Mouse (Mus musculus): Measurements from ENCODE around the gene Klf5.

Klf5 gene

GRCm38 (mm10) chr14:99310358-99310757 lies 11.9 kb downstream of the Klf5 start:
- no peak for DNase-seq (ENCODE audit: low spot score)

- DNase-seq (ENCODE audit: low spot score) = no peak
These were observed 14.6 kb downstream of the Klf5 start for GRCm38 (mm10) chr14:99313062-99313461.

- DNase-seq (ENCODE audit: low spot score) = no peak
These were observed 17.8 kb downstream of the Klf5 start for GRCm38 (mm10) chr14:99316275-99316674.

GRCm38 (mm10) chr14:99320736-99321135 lies 22.2 kb downstream of the Klf5 start:
- no peak for DNase-seq (ENCODE audit: low spot score)

- DNase-seq (ENCODE audit: low spot score) = no peak
These were observed 24.9 kb downstream of the Klf5 start for GRCm38 (mm10) chr14:99323376-99323775.

GRCm38 (mm10) chr14:99324523-99324922 lies 26.0 kb downstream of the Klf5 start:
- no peak for DNase-seq (ENCODE audit: low spot score)

GRCm38 (mm10) chr14:99325597-99326472 lies 27.3 kb downstream of the Klf5 start:
- no peak for DNase-seq (ENCODE audit: low spot score)

- DNase-seq (ENCODE audit: low spot score) = no peak
These were observed 38.1 kb downstream of the Klf5 start for GRCm38 (mm10) chr14:99336598-99336997.

GRCm38 (mm10) chr14:99339021-99339420 lies 40.5 kb downstream of the Klf5 start:
- no peak for DNase-seq (ENCODE audit: low spot score)

- no peak for DNase-seq (ENCODE audit: low spot score)
These were observed 41.4 kb downstream of the Klf5 start for GRCm38 (mm10) chr14:99339681-99340522.

- no peak for DNase-seq (ENCODE audit: low spot score)
These were observed 42.2 kb downstream of the Klf5 start for GRCm38 (mm10) chr14:99340703-99341102.

- DNase-seq (ENCODE audit: low spot score) = no peak
These were observed 49.8 kb downstream of the Klf5 start for GRCm38 (mm10) chr14:99348175-99348764.

- no peak for DNase-seq (ENCODE audit: low spot score)
These were observed 51.1 kb downstream of the Klf5 start for GRCm38 (mm10) chr14:99349606-99350005.

- DNase-seq (ENCODE audit: low spot score) = no peak
These were observed 54.5 kb downstream of the Klf5 start for GRCm38 (mm10) chr14:99352989-99353388.

- DNase-seq (ENCODE audit: low spot score) = no peak
These were observed 55.6 kb downstream of the Klf5 start for GRCm38 (mm10) chr14:99354046-99354445.

GRCm38 (mm10) chr14:99354761-99355609 lies 56.5 kb downstream of the Klf5 start:
- no peak for DNase-seq (ENCODE audit: low spot score)

GRCm38 (mm10) chr14:99355610-99355870 lies 57.0 kb downstream of the Klf5 start:
- DNase-seq (ENCODE audit: low spot score) = no peak

- no peak for DNase-seq (ENCODE audit: low spot score)
These were observed 64.5 kb downstream of the Klf5 start for GRCm38 (mm10) chr14:99362956-99363355.

GRCm38 (mm10) chr14:99364007-99364784 lies 65.7 kb downstream of the Klf5 start:
- DNase-seq (ENCODE audit: low spot score) = no peak
